Mouse (Mus musculus) myocyte (in vitro differentiated cells): ENCODE results near the gene Sh3kbp1. TPM values are rescaled to one million over a fixed set of nuclear protein-coding genes. Genes with fewer than 3 reads are reported as not detected.

Source experiments
- H3K27me3 ChIP-seq: one replicate; pipeline ENCODE4 v1.6.1; 2011; ENCODE audit not compliant: control insufficient read depth, insufficient read depth, insufficient read length
- H3K36me3 ChIP-seq: one replicate; pipeline ENCODE4 v1.6.1; 2011; ENCODE audit not compliant: control insufficient read depth, insufficient read depth
- H3K4me2 ChIP-seq: one replicate; pipeline ENCODE4 v1.6.1; 2011; ENCODE audit warnings: low read depth, control low read depth
- H3K4me3 ChIP-seq: one replicate; pipeline ENCODE4 v1.5.1; 2011; ENCODE audit warnings: mild to moderate bottlenecking, control low read depth, moderate library complexity
- H3K79me2 ChIP-seq: one replicate; pipeline ENCODE4 v1.6.1; 2011; ENCODE audit not compliant: control insufficient read depth, insufficient read depth
- H3ac ChIP-seq: one replicate; pipeline ENCODE4 v1.6.1; 2011; ENCODE audit not compliant: control insufficient read depth, insufficient read length
- CEBPB ChIP-seq: IDR thresholded peaks from 2 replicates; pipeline ENCODE4 v1.6.1; 2011; ENCODE audit warnings: mild to moderate bottlenecking, moderate library complexity; ENCODE audit not compliant: poor library complexity, insufficient read depth, severe bottlenecking
- E2F4 ChIP-seq: IDR thresholded peaks from one replicate; pipeline ENCODE4 v1.6.1; 2011; ENCODE audit warnings: mild to moderate bottlenecking, control low read depth, moderate library complexity; ENCODE audit not compliant: insufficient read depth
- MAX ChIP-seq: IDR thresholded peaks from one replicate; pipeline ENCODE4 v1.6.1; 2011; ENCODE audit warnings: low read depth, mild to moderate bottlenecking, control low read depth
- MYOD1 ChIP-seq, 3 experiments: IDR thresholded peaks; one replicate each; pipeline ENCODE4 v1.6.1; 2011; ENCODE audit warnings: control low read depth in 2 of 3, low read depth in 2 of 3, mild to moderate bottlenecking in 2 of 3, moderate library complexity in 1 of 3; ENCODE audit not compliant: insufficient read length in 2 of 3, control insufficient read depth in 1 of 3
- MYOG ChIP-seq, 3 experiments: IDR thresholded peaks; one replicate each; pipeline ENCODE4 v1.6.1; 2011; ENCODE audit warnings: control low read depth in 2 of 3, low read depth in 2 of 3, mild to moderate bottlenecking in 2 of 3; ENCODE audit not compliant: insufficient read length in 2 of 3, control insufficient read depth in 1 of 3, insufficient read depth in 1 of 3
- POLR2A ChIP-seq: IDR thresholded peaks from one replicate; pipeline ENCODE4 v1.6.1; 2011; ENCODE audit warnings: low read depth, mild to moderate bottlenecking, control low read depth, moderate library complexity; ENCODE audit not compliant: insufficient read length
- POLR2AphosphoS2 ChIP-seq: IDR thresholded peaks from one replicate; pipeline ENCODE4 v1.6.1; 2011; ENCODE audit warnings: low read depth, control low read depth; ENCODE audit not compliant: insufficient read length
- REST ChIP-seq: IDR thresholded peaks from one replicate; pipeline ENCODE4 v1.6.1; 2011; ENCODE audit warnings: mild to moderate bottlenecking, control low read depth, moderate library complexity; ENCODE audit not compliant: insufficient read depth, insufficient read length
- SRF ChIP-seq: IDR thresholded peaks from one replicate; pipeline ENCODE4 v1.6.1; 2011; ENCODE audit warnings: low read depth; ENCODE audit not compliant: control insufficient read depth, insufficient read length
- TCF12 ChIP-seq: IDR thresholded peaks from one replicate; pipeline ENCODE4 v1.6.1; 2011; ENCODE audit warnings: mild to moderate bottlenecking, control low read depth; ENCODE audit not compliant: poor library complexity, insufficient read depth, severe bottlenecking
- TCF3 ChIP-seq: IDR thresholded peaks from one replicate; pipeline ENCODE4 v1.6.1; 2011; ENCODE audit warnings: low read depth, control low read depth; ENCODE audit not compliant: insufficient read length
- USF1 ChIP-seq: IDR thresholded peaks from one replicate; pipeline ENCODE4 v1.6.1; 2011; ENCODE audit warnings: low read depth, mild to moderate bottlenecking, control low read depth, moderate library complexity
- polyA plus RNA-seq: library from polyadenylated mRNA; unstranded; fragments of >200 nt; fragmentation: generic; extraction: Trizol; gene quantifications from one replicate; pipeline ENCODE4 v1.2.1, GENCODE M21; 2012; ENCODE audit warnings: missing spikeins

Sh3kbp1 gene
- polyA plus RNA-seq, 1 experiment, result 31.7 TPM

DNA sequence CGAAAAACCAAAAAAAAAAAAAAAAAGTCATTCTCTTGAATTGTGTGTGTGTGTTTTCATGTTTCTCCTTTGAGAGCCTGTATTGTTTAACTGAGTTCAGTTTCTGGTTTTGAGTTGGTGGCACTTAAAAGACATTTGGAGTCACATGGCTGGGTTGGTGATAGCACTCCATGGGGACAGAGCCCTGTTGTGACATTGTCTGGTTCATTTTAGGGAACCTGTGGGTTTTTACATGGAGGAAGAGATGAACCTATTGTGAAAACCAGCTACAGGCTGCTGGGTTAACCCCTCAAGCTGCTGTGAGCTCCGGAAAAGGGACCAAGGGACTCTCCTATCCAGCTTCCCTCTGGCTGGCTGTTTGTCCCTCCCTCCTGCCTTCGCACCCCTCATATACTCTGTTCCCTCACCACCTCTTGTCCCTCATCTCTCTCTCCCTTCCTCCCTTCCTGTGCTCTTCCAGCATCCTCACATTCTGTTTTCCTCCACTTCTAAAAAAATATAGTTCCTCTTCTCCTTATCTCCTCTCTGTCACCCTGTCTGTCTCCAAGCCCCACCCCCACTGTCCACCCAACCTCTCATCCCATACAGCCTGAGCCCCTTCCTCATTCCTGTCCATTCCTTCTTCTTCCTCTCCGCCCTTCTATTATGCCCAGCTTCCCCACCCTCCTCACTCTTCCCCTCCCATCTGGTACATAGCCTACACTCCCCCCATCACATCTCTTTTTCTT is 11.6 kb downstream of the Sh3kbp1 start:
- no peaks in the 10 kb centered on the region for H3K27me3 ChIP-seq
- TF ChIP-seq TCF3 (no peak), TCF12 (no peak), MYOD1 (IDR thresholded peaks at IDR 0.05; ENCODE audit: control insufficient read depth in 1 of 3, insufficient read length in 2 of 3, low read depth in 2 of 3) (no peak), USF1 (no peak), E2F4 (no peak), POLR2A (no peak), CEBPB (no peak), REST (no peak), SRF (no peak), MAX (no peak), POLR2AphosphoS2 (no peak), MYOG (IDR thresholded peaks at IDR 0.05; ENCODE audit: control insufficient read depth in 1 of 3, insufficient read depth in 1 of 3, insufficient read length in 2 of 3, low read depth in 2 of 3) (no peak)
- H3K4me3 ChIP-seq, result no peak overlapping the region
- H3K36me3 ChIP-seq, result no peaks in the 10 kb centered on the region
- H3K4me2 ChIP-seq, result no peak overlapping the region
- no peak overlapping the region for H3ac ChIP-seq
- peaks cover 45% of the 10 kb centered on the region for H3K79me2 ChIP-seq

DNA sequence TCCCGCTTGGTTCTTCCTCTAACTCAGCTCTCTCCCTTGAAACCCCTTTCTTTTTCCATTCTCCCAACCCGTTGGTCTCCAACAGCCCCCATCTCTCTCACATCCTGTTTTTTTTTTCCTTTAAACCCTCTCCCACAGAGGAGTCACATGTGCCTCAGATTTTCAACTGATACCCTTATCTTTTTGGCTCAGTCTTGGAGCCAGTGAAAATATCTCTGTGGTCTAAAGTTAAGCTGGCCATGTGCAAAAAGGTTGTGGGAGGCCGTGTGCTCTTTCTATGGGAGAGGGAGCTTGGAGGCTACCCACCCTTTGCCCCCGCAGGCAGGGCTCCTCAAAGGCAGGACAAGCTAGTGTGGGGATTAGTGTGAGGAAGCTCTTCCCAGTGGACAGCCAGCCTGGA is 12.9 kb downstream of the Sh3kbp1 start:
- TF ChIP-seq MYOD1 (IDR thresholded peaks at IDR 0.05; ENCODE audit: control insufficient read depth in 1 of 3, insufficient read length in 2 of 3, low read depth in 2 of 3), result no peak
- no peak for TF ChIP-seq TCF12
- TF ChIP-seq POLR2AphosphoS2, result no peak
- no peak for TF ChIP-seq E2F4
- no peak for TF ChIP-seq CEBPB
- no peak for TF ChIP-seq REST
- no peak for TF ChIP-seq MYOG (IDR thresholded peaks at IDR 0.05; ENCODE audit: control insufficient read depth in 1 of 3, insufficient read depth in 1 of 3, insufficient read length in 2 of 3, low read depth in 2 of 3)
- no peak for TF ChIP-seq MAX
- TF ChIP-seq SRF, result no peak
- TF ChIP-seq USF1, result no peak
- TF ChIP-seq POLR2A, result no peak
- TF ChIP-seq TCF3, result no peak
- Histone ChIP-seq H3K4me2 (no peak overlapping the region), H3K4me3 (no peak overlapping the region), H3K36me3 (no peaks in the 10 kb centered on the region), H3K27me3 (no peaks in the 10 kb centered on the region), H3K79me2 (peaks cover 45% of the 10 kb centered on the region), H3ac (no peak overlapping the region)

DNA sequence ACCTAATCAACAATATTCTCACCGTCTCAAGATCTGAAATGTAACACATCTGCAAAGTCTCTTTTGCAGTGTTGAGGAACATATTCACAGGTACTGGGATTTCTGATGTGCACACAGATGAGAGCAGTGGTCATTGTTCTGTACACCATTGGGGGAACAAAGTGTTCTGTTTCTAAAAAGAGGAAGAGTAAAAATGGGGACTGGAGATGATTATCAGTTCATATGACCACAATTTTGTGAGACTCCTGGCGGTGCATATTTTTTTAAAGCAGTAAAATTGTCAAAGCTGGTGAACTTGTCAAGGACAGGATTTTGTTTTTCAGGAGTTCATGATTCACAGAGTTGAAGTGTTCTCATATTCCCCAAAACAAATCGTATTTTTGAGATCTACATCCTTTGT is 18.2 kb downstream of the Sh3kbp1 start:
- H3K36me3 ChIP-seq, result no peaks in the 10 kb centered on the region
- no peaks in the 10 kb centered on the region for H3K27me3 ChIP-seq
- no peak overlapping the region for H3K4me2 ChIP-seq
- no peak overlapping the region for H3K4me3 ChIP-seq
- H3K79me2 ChIP-seq, result peaks cover 37% of the 10 kb centered on the region
- no peak overlapping the region for H3ac ChIP-seq
- TF ChIP-seq POLR2AphosphoS2 (no peak), TCF12 (no peak), MAX (no peak), TCF3 (no peak), MYOG (IDR thresholded peaks at IDR 0.05; ENCODE audit: control insufficient read depth in 1 of 3, insufficient read depth in 1 of 3, insufficient read length in 2 of 3, low read depth in 2 of 3) (no peak), POLR2A (no peak), CEBPB (no peak), SRF (no peak), E2F4 (no peak), MYOD1 (IDR thresholded peaks at IDR 0.05; ENCODE audit: control insufficient read depth in 1 of 3, insufficient read length in 2 of 3, low read depth in 2 of 3) (no peak), USF1 (no peak), REST (no peak)

DNA sequence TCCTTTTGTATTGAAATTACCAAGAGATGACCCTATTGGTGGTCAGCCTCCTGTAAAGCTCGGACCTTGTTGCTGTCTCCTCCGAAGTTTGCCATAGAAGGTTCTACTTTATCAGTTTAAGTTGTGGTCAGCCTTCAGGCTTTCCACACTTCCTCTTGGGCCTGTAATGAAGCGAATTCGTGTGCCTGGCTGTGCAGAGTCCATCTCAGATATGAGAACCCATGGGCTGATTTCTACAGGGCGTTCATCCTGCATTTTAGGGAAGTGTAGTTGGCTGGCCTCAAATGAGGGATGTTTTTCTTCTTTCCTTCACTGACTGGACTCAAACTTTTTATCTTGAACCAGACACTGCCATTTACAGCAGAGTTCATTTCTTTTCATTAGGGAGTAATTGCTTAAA is 20.5 kb downstream of the Sh3kbp1 start:
- TF ChIP-seq E2F4 (no peak), POLR2AphosphoS2 (no peak), MYOG (IDR thresholded peaks at IDR 0.05; ENCODE audit: control insufficient read depth in 1 of 3, insufficient read depth in 1 of 3, insufficient read length in 2 of 3, low read depth in 2 of 3) (no peak), CEBPB (no peak), POLR2A (no peak), SRF (no peak), TCF12 (no peak), MYOD1 (IDR thresholded peaks at IDR 0.05; ENCODE audit: control insufficient read depth in 1 of 3, insufficient read length in 2 of 3, low read depth in 2 of 3) (no peak), REST (no peak), USF1 (no peak), TCF3 (no peak), MAX (no peak)
- H3K79me2 ChIP-seq, result peaks cover 45% of the 10 kb centered on the region
- no peak overlapping the region for H3K4me3 ChIP-seq
- no peak overlapping the region for H3K4me2 ChIP-seq
- no peaks in the 10 kb centered on the region for H3K27me3 ChIP-seq
- no peak overlapping the region for H3ac ChIP-seq
- no peaks in the 10 kb centered on the region for H3K36me3 ChIP-seq

DNA sequence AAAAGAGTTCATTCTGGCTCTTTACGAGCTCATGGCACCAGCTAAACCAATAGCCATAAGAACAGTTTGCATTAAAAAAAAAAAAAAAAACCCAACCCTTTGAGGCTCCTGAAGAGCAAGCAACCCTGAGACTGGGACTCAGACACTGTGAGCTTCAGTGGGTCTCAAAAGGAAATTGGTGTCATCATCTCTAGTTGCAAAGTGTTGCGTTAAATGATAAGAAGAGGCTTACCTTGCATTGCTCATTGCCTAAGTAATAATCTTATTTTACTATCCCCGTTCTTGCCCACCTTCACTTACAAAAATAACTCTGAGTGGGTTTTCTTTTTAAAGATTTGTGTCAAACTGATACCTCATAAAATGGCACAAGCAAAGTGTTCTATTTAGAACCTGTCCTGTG is 21.5 kb downstream of the Sh3kbp1 start:
- H3K36me3 ChIP-seq, result no peaks in the 10 kb centered on the region
- no peak overlapping the region for H3K4me2 ChIP-seq
- peaks cover 42% of the 10 kb centered on the region for H3K79me2 ChIP-seq
- H3ac ChIP-seq, result no peak overlapping the region
- H3K27me3 ChIP-seq, result no peaks in the 10 kb centered on the region
- no peak overlapping the region for H3K4me3 ChIP-seq
- no peak for TF ChIP-seq USF1
- TF ChIP-seq POLR2A, result no peak
- TF ChIP-seq POLR2AphosphoS2, result no peak
- no peak for TF ChIP-seq MAX
- no peak for TF ChIP-seq TCF12
- TF ChIP-seq SRF, result no peak
- TF ChIP-seq E2F4, result no peak
- no peak for TF ChIP-seq MYOG (IDR thresholded peaks at IDR 0.05; ENCODE audit: control insufficient read depth in 1 of 3, insufficient read depth in 1 of 3, insufficient read length in 2 of 3, low read depth in 2 of 3)
- TF ChIP-seq MYOD1 (IDR thresholded peaks at IDR 0.05; ENCODE audit: control insufficient read depth in 1 of 3, insufficient read length in 2 of 3, low read depth in 2 of 3), result no peak
- no peak for TF ChIP-seq CEBPB
- no peak for TF ChIP-seq TCF3
- TF ChIP-seq REST, result no peak
